Mouse (Mus musculus) intestine, postnatal 0 days (tissue): Measurements from ENCODE around the gene Nr6a1. TPM values are rescaled to one million over a fixed set of nuclear protein-coding genes. Genes with fewer than 3 reads are reported as not detected.

ENCODE experiments used
- ATAC-seq: fragments of 200-750 bp; cut with Nextera tagmentation; 2 replicates; pipeline ENCODE4 v1.8.0; 2017; ENCODE audit warnings: mild to moderate bottlenecking, moderate TSS enrichment, moderate library complexity
- H3K27ac ChIP-seq: fragments of 300-500 bp; sonication (generic); 2 replicates; pipeline ENCODE4 v1.5.1; 2014; ENCODE audit warnings: mild to moderate bottlenecking, low read depth, low read length, moderate library complexity
- H3K27me3 ChIP-seq: fragments of 300-500 bp; sonication (generic); replicated peaks from 2 replicates; pipeline ENCODE4 v1.6.1; 2014; ENCODE audit warnings: low read length, mixed read lengths; ENCODE audit not compliant: control insufficient read depth, insufficient read depth
- H3K36me3 ChIP-seq: fragments of 300-500 bp; sonication (generic); 2 replicates; pipeline ENCODE4 v1.6.1; 2014; ENCODE audit warnings: mild to moderate bottlenecking, moderate library complexity; ENCODE audit not compliant: control insufficient read depth, insufficient read depth
- H3K4me1 ChIP-seq: fragments of 300-500 bp; sonication (generic); replicated peaks from 2 replicates; pipeline ENCODE4 v1.6.1; 2014; ENCODE audit warnings: antibody characterized with exemption, low read length, mixed read lengths; ENCODE audit not compliant: control insufficient read depth, insufficient read depth
- H3K4me2 ChIP-seq: fragments of 300-500 bp; sonication (generic); replicated peaks from 2 replicates; pipeline ENCODE4 v1.6.1; 2014; ENCODE audit warnings: low read depth, mild to moderate bottlenecking, moderate library complexity
- H3K4me3 ChIP-seq: fragments of 300-500 bp; sonication (generic); 2 replicates; pipeline ENCODE4 v1.5.1; 2014; ENCODE audit warnings: low read depth, low read length
- H3K9ac ChIP-seq: fragments of 300-500 bp; sonication (generic); 2 replicates; pipeline ENCODE4 v1.6.1; 2014; ENCODE audit warnings: mild to moderate bottlenecking, low read depth, low read length
- H3K9me3 ChIP-seq: fragments of 300-500 bp; sonication (generic); 2 replicates; pipeline ENCODE4 v1.6.1; 2016; ENCODE audit warnings: mixed run types; ENCODE audit not compliant: control insufficient read depth
- CTCF ChIP-seq: sonication (generic); IDR thresholded peaks from 2 replicates; pipeline ENCODE4 v1.5.1; 2016; ENCODE audit warnings: low read depth, mild to moderate bottlenecking, control low read depth, antibody characterized with exemption, moderate library complexity
- WGBS: fragments of 180-500 bp; shearing (Covaris S2); extraction: QIAGEN DNeasy Blood & Tissue Kit; methylation state at CpG from one replicate; pipeline ENCODE4 v1.1.7; 2014; 5-methylcytosine and 5-hydroxymethylcytosine counted together
- polyA plus RNA-seq: library from polyadenylated mRNA; unstranded; fragments of >200 nt; fragmentation: Nextera tagmentation; extraction: Ambion mirVana; gene quantifications from 2 replicates; pipeline ENCODE4 v1.2.1, GENCODE M21; 2015

The Nr6a1 gene
- polyA plus RNA-seq, 1 experiment from 2014 or later, result 1.7 TPM

DNA sequence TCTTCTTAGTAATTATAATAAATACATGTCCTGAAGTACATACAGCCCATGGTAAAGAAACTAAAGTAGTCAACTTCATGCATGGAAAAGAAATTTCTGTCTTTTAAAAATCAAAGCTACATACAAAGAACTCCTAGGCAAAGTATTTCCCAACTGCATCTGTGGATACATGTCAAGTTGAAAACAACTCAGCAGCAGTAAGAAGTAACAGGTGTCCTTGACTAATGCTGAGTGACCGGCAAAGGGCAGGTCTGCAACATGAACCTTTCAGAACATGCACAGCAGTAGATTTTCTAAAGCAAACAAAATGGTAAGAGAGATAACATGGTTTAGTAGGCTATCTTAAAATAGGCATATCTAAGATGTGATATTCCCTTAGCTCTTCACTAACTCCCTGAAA lies 98.0 kb downstream of the Nr6a1 start:
- H3K27me3 ChIP-seq, result no peaks in the 10 kb centered on the region
- peaks cover 4% of the 10 kb centered on the region; the same call in 1 of the 2 replicates for H3K4me1 ChIP-seq
- H3K36me3 ChIP-seq, result no peaks in the 10 kb centered on the region
- TF ChIP-seq CTCF, result no peak
- 36% methylated on average over 1 of the region's 1 CpGs for WGBS
- no peaks in the 10 kb centered on the region for H3K9me3 ChIP-seq
- no peak for ATAC-seq
- no peak overlapping the region for H3K27ac ChIP-seq
- H3K4me3 ChIP-seq, result no peak overlapping the region
- no peak overlapping the region for H3K9ac ChIP-seq
- no peak overlapping the region for H3K4me2 ChIP-seq

- ATAC-seq, result no peak
- H3K4me3 ChIP-seq, result no peak overlapping the region
- H3K4me1 ChIP-seq, result peaks cover 4% of the 10 kb centered on the region; the same call in 1 of the 2 replicates
- H3K9ac ChIP-seq, result no peak overlapping the region
- H3K4me2 ChIP-seq, result no peak overlapping the region
- no peak for TF ChIP-seq CTCF
- H3K9me3 ChIP-seq, result no peaks in the 10 kb centered on the region
- H3K27ac ChIP-seq, result no peak overlapping the region
- H3K36me3 ChIP-seq, result no peaks in the 10 kb centered on the region
- 35% methylated on average over 3 of the region's 3 CpGs for WGBS
- no peaks in the 10 kb centered on the region for H3K27me3 ChIP-seq
Measured at GRCm38 (mm10) chr2:38827801-38828306, 99.6 kb downstream of the Nr6a1 start.

DNA sequence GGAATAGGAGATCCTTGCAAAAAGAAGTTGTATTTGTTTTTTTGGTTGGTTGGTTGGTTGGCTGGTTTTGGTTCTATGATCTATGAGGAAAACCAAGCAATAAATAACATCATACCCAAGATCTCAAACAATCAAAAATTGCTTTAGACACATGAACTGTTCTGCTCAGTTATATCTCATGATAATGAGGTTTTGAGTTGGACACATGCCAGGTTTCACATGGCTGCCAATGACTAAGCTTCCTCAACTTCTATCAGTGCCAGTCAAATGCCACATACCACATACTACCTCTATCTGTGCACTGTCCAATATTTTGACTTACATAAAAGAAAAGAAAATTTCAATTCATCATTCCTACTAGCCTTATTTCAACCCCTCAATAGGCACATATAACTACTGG lies 101.3 kb downstream of the Nr6a1 start:
- no peaks in the 10 kb centered on the region for H3K27me3 ChIP-seq
- no peak for ATAC-seq
- TF ChIP-seq CTCF, result no peak
- H3K9me3 ChIP-seq, result no peaks in the 10 kb centered on the region
- H3K4me3 ChIP-seq, result no peak overlapping the region
- H3K9ac ChIP-seq, result no peak overlapping the region
- H3K36me3 ChIP-seq, result no peaks in the 10 kb centered on the region
- peaks cover 4% of the 10 kb centered on the region; the same call in 1 of the 2 replicates for H3K4me1 ChIP-seq
- H3K27ac ChIP-seq, result no peak overlapping the region
- no peak overlapping the region for H3K4me2 ChIP-seq

DNA sequence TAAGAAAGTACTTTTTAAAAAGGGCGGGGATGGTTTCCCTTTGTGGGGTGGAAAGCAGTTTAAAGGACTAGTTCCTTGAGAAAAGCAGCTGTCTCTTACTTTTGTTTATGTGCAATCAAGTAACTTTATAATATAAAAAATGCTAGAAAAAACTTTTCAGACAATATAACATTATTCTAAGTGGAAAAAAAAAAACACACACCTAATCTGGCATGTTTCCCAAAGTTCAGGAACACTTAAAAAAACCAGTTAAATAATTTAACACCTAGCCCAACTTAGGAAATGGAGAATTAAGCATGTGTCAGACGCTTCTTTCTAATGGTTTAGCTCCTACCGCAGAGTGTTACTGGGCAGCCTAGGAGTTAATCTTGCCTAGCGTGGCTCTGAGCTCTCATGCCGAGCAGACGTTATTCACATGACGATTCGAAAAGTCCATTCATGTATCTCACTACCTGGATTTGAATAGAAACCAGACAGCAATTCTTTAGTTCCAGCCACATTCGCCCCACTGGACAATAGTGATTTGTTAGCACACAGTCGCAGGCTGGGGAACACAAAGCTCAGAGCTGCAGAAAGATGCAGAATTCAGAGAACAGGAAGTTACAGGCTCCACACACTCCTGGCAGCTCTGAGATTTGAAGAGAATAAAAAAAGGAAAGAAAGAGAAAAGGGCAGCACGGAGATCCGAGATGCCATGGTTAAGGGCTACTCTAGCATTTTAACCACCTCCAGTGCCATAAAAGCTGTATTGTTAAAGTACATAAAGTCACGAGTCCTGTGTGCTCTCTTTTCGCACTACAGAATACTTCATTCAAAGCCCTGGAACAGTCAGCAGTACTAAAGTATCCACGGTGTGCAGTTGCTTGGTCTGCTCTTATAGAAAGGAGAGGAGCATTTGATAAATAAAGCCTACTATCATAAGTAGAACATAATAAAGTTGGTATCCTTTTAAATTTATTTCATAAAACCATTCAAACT lies 102.4 kb downstream of the Nr6a1 start:
- Histone ChIP-seq H3K4me2 (peak overlapping the region; percentile 68), H3K4me3 (peak overlapping the region; percentile 38), H3K36me3 (no peaks in the 10 kb centered on the region), H3K9ac (no peak overlapping the region), H3K4me1 (peaks cover 4% of the 10 kb centered on the region; the same call in 1 of the 2 replicates), H3K9me3 (no peaks in the 10 kb centered on the region), H3K27ac (peak overlapping the region; percentile 55; the same call in 1 of the 2 replicates), H3K27me3 (no peaks in the 10 kb centered on the region)
- ATAC-seq, result no peak
- 12% methylated on average over 15 of the region's 15 CpGs for WGBS
- no peak for TF ChIP-seq CTCF

- peak overlapping the region; percentile 46 for H3K27ac ChIP-seq
- H3K4me2 ChIP-seq, result peak overlapping the region; percentile 68
- H3K4me1 ChIP-seq, result peaks cover 4% of the 10 kb centered on the region; the same call in 1 of the 2 replicates
- ATAC-seq, result 0 out of 2 replicates have a peak, but pooled peaks have one; percentile 23
- H3K4me3 ChIP-seq, result peak overlapping the region; percentile 38
- H3K36me3 ChIP-seq, result no peaks in the 10 kb centered on the region
- peak overlapping the region; percentile 23 for H3K9ac ChIP-seq
- H3K27me3 ChIP-seq, result no peaks in the 10 kb centered on the region
- 16% methylated on average over 12 of the region's 12 CpGs for WGBS
- no peaks in the 10 kb centered on the region for H3K9me3 ChIP-seq
- TF ChIP-seq CTCF, result no peak
Measured at GRCm38 (mm10) chr2:38823912-38824583, 103.4 kb downstream of the Nr6a1 start.

GRCm38 (mm10) chr2:38823406-38823805 lies 104.1 kb downstream of the Nr6a1 start:
- Histone ChIP-seq H3K36me3 (no peaks in the 10 kb centered on the region), H3K27me3 (no peaks in the 10 kb centered on the region), H3K4me3 (peak overlapping the region; percentile 38), H3K4me2 (peak overlapping the region; percentile 68), H3K27ac (no peak overlapping the region), H3K9ac (peak overlapping the region; percentile 23), H3K9me3 (no peaks in the 10 kb centered on the region), H3K4me1 (peaks cover 4% of the 10 kb centered on the region; the same call in 1 of the 2 replicates)
- no peak for ATAC-seq
- 14% methylated on average over 8 of the region's 8 CpGs for WGBS
- no peak for TF ChIP-seq CTCF
